Mouse (Mus musculus) stomach, adult 2 months (tissue): ENCODE measurements around the gene Clvs2. TPM values are rescaled to one million over a fixed set of nuclear protein-coding genes. Genes with fewer than 3 reads are reported as not detected.

Source experiments
- polyA plus RNA-seq: library from polyadenylated mRNA; depleted of rRNA; stranded (reverse); fragments of >200 nt; gene quantifications from 2 replicates; pipeline ENCODE4 v1.2.3, GENCODE M21; 2012; rRNA removed

Gene Clvs2
- polyA plus RNA-seq, result 0.02 and 0.06 TPM in 2 replicates

DNA sequence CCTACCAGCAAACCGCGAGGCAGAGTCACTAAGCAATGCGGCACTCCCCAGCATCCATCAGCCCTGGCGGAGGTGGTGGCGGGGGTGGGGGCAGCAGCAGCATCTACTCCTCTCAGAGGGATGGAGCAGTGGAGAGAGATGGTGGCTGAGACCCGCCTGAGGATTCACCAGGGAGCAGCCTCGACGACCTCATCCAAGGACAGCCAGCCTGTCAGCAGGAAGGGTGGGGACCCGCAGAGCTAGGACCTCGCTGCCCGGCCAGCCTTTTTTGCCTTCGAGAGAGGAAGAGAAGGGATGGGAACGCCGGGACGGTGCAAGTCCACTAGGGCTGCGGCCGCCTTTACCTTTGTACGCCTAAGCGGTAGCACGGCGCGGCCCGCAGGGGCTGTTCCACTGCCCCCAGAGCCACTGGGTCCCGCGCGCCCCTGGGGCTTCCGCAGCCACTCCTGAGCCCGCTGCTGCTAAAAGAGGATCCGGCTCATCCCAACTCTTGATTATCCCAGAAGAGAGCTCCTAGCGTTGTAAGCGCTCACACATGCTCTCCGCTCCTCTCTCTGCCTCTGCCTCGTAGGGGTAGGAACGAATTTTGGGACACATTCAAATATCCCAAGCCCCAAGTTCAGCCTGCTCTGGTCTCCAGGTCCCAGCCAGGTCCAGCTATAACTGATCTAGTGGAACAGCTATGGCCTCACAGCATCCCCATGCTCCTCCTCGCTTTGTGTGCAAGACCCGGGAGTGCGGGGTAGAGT is at the start of gene Clvs2:
Gene Clvs2 (minus strand): TSS at position 639 of the 749 bp plus-strand sequence.

Other genes with a start within 250 kb of the Clvs2 start
- gene Sult3a2, start 161.9 kb upstream of the Clvs2 start, polyA plus RNA-seq, result not detected in 2 replicates
- gene Sult3a1, start 233.0 kb upstream of the Clvs2 start, polyA plus RNA-seq, result not detected in 2 replicates